Mouse (Mus musculus) liver, embryonic 14.5 days (tissue): ENCODE measurements around the gene Prtn3.

Experiments used
- CTCF ChIP-seq: IDR thresholded peaks from 2 replicates; pipeline ENCODE4 v1.5.1; 2016; ENCODE audit warnings: antibody characterized with exemption, low read depth, control low read depth
- EP300 ChIP-seq: IDR thresholded peaks from 2 replicates; pipeline ENCODE4 v1.6.1; 2016; ENCODE audit warnings: antibody characterized with exemption, low read depth

GRCm38 (mm10) chr10:79896814-79897213, 22.5 kb downstream of the Prtn3 start:
- TF ChIP-seq EP300 (no peak), CTCF (no peak)
